Mouse (Mus musculus) T-helper 1 cell (primary cell): ENCODE data around the gene Amn1.

Source experiments
- in situ Hi-C: fragments of 300-600 bp; cut with MboI, MseI; formaldehyde crosslinking; loops from one replicate; pipeline ENCODE4 v1.15.1; 2025; ENCODE audit warnings: high pct_unique_total_duplicates

Gene Amn1

DNA sequence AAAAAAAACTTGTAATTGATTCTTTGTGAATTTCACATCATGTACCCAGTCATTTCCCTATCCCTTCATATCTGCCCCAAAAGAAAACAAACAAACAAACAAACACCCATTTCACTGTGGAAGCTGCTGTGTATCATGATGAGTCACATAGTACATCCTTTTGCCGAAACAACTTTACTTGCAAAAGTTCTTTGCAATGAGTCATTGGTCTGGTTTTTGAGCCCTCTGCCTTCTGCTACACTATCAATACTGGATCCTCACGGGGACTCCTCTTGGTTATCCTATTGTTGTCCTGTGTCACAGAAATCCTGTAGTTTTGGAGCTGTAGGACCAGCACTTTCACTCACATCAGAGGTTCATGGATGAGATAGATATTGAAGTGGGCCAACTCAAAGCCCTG, 79.6 kb downstream of the Amn1 start:
- in situ Hi-C loops, result no loop called here

DNA sequence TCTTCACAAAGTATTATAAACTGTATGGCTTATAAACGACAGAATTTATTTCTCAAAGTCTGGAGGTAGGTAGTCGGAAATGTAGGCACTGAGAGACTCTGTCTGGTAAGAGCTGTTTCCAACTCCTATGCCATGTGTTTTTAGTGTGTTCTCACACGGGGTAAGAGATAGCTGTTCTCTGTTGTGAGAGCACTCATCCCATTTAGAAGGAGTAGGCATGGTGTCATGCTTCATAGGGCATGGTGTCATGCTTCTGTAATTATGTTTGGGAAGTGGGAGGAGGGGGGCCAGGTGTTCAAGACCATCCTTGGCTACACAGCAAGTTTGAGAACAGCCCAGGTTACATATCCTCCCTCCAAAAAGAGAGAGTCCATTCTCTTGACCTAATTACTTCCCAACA, 80.9 kb downstream of the Amn1 start:
- in situ Hi-C loops, result no loop called here
